Mouse (Mus musculus) hindbrain, embryonic 15.5 days (tissue): ENCODE measurements around the gene Apopt1. TPM values are rescaled to one million over a fixed set of nuclear protein-coding genes. Genes with fewer than 3 reads are reported as not detected.

Source experiments
- ATAC-seq: fragments of 200-750 bp; cut with Nextera tagmentation; 2 replicates; pipeline ENCODE4 v1.8.0; 2017; ENCODE audit warnings: low read depth, moderate number of reproducible peaks, moderate TSS enrichment; ENCODE audit not compliant: low FRiP score
- H3K27ac ChIP-seq: fragments of 300-500 bp; sonication (generic); replicated peaks from 2 replicates; pipeline ENCODE4 v1.5.1; 2015; ENCODE audit warnings: mild to moderate bottlenecking, inconsistent platforms
- H3K27me3 ChIP-seq: fragments of 300-500 bp; sonication (generic); 2 replicates; pipeline ENCODE4 v1.6.1; 2015; ENCODE audit warnings: control low read depth, inconsistent platforms
- H3K36me3 ChIP-seq: fragments of 300-500 bp; sonication (generic); 2 replicates; pipeline ENCODE4 v1.6.1; 2015; ENCODE audit warnings: control low read depth, inconsistent platforms
- H3K4me1 ChIP-seq: fragments of 300-500 bp; sonication (generic); replicated peaks from 2 replicates; pipeline ENCODE4 v1.6.1; 2015; ENCODE audit warnings: control low read depth, inconsistent platforms
- H3K4me2 ChIP-seq: fragments of 300-500 bp; sonication (generic); 2 replicates; pipeline ENCODE4 v1.6.1; 2015; ENCODE audit warnings: moderate library complexity, mild to moderate bottlenecking, inconsistent platforms
- H3K4me3 ChIP-seq: fragments of 300-500 bp; sonication (generic); 2 replicates; pipeline ENCODE4 v1.5.1; 2015; ENCODE audit warnings: mild to moderate bottlenecking, inconsistent platforms
- H3K9ac ChIP-seq: fragments of 300-500 bp; sonication (generic); 2 replicates; pipeline ENCODE4 v1.6.1; 2015; ENCODE audit warnings: inconsistent platforms
- H3K9me3 ChIP-seq: fragments of 300-500 bp; sonication (generic); 2 replicates; pipeline ENCODE4 v1.6.1; 2016; ENCODE audit warnings: control low read depth, inconsistent platforms
- WGBS: fragments of 180-500 bp; shearing (Covaris S2); methylation state at CpG from one replicate; pipeline ENCODE4 v1.1.7; 2015; 5-methylcytosine and 5-hydroxymethylcytosine counted together
- polyA plus RNA-seq: library from polyadenylated mRNA; unstranded; fragments of >200 nt; fragmentation: Nextera tagmentation; extraction: Ambion mirVana; gene quantifications from 2 replicates; pipeline ENCODE4 v1.2.1, GENCODE M21; 2015

Gene Apopt1
- polyA plus RNA-seq, 1 experiment from 2014 or later, result 52.9 TPM

GRCm38 (mm10) chr12:111794102-111794501, 81.0 kb downstream of the Apopt1 start:
- Histone ChIP-seq H3K4me1 (no peaks in the 10 kb centered on the region), H3K27ac (no peak overlapping the region), H3K36me3 (peaks cover 47% of the 10 kb centered on the region), H3K4me2 (no peak overlapping the region), H3K9me3 (no peaks in the 10 kb centered on the region), H3K4me3 (no peak overlapping the region), H3K9ac (no peak overlapping the region), H3K27me3 (no peaks in the 10 kb centered on the region)
- no peak for ATAC-seq
- 78% methylated on average over 22 of the region's 22 CpGs for WGBS

GRCm38 (mm10) chr12:111794526-111795179, 81.6 kb downstream of the Apopt1 start:
- Histone ChIP-seq H3K27me3 (no peaks in the 10 kb centered on the region), H3K36me3 (peaks cover 46% of the 10 kb centered on the region), H3K4me2 (no peak overlapping the region), H3K27ac (no peak overlapping the region), H3K9ac (no peak overlapping the region), H3K4me3 (no peak overlapping the region), H3K4me1 (no peaks in the 10 kb centered on the region), H3K9me3 (no peaks in the 10 kb centered on the region)
- 92% methylated on average over 18 of the region's 18 CpGs for WGBS
- no peak for ATAC-seq

GRCm38 (mm10) chr12:111795180-111795895, 82.3 kb downstream of the Apopt1 start:
- Histone ChIP-seq H3K36me3 (peaks cover 40% of the 10 kb centered on the region), H3K27ac (no peak overlapping the region), H3K9me3 (no peaks in the 10 kb centered on the region), H3K4me1 (no peaks in the 10 kb centered on the region), H3K4me3 (no peak overlapping the region), H3K27me3 (no peaks in the 10 kb centered on the region), H3K4me2 (no peak overlapping the region), H3K9ac (no peak overlapping the region)
- 89% methylated on average over 28 of the region's 28 CpGs for WGBS
- no peak for ATAC-seq

- no peak for ATAC-seq
- Histone ChIP-seq H3K4me1 (no peaks in the 10 kb centered on the region), H3K4me2 (no peak overlapping the region), H3K27ac (no peak overlapping the region), H3K9ac (no peak overlapping the region), H3K36me3 (peaks cover 41% of the 10 kb centered on the region), H3K27me3 (no peaks in the 10 kb centered on the region), H3K9me3 (no peaks in the 10 kb centered on the region), H3K4me3 (no peak overlapping the region)
- 81% methylated on average over 8 of the region's 8 CpGs for WGBS
Observed at GRCm38 (mm10) chr12:111797251-111797650, 84.2 kb downstream of the Apopt1 start.

GRCm38 (mm10) chr12:111798493-111798892, 85.4 kb downstream of the Apopt1 start:
- H3K36me3 ChIP-seq, result peaks cover 35% of the 10 kb centered on the region
- no peak overlapping the region for H3K9ac ChIP-seq
- no peak overlapping the region for H3K4me2 ChIP-seq
- ATAC-seq, result no peak
- 94% methylated on average over 13 of the region's 13 CpGs for WGBS
- H3K27me3 ChIP-seq, result no peaks in the 10 kb centered on the region
- no peaks in the 10 kb centered on the region for H3K9me3 ChIP-seq
- no peaks in the 10 kb centered on the region for H3K4me1 ChIP-seq
- H3K4me3 ChIP-seq, result no peak overlapping the region
- no peak overlapping the region for H3K27ac ChIP-seq

GRCm38 (mm10) chr12:111800459-111801183, 87.6 kb downstream of the Apopt1 start:
- 89% methylated on average over 10 of the region's 10 CpGs for WGBS
- Histone ChIP-seq H3K36me3 (peaks cover 25% of the 10 kb centered on the region), H3K9me3 (no peaks in the 10 kb centered on the region), H3K9ac (no peak overlapping the region), H3K27ac (no peak overlapping the region), H3K4me3 (no peak overlapping the region), H3K27me3 (no peaks in the 10 kb centered on the region), H3K4me2 (no peak overlapping the region), H3K4me1 (no peaks in the 10 kb centered on the region)
- ATAC-seq, result no peak

- no peak overlapping the region for H3K9ac ChIP-seq
- H3K36me3 ChIP-seq, result peaks cover 24% of the 10 kb centered on the region
- no peak for ATAC-seq
- H3K4me1 ChIP-seq, result no peaks in the 10 kb centered on the region
- H3K9me3 ChIP-seq, result no peaks in the 10 kb centered on the region
- H3K4me2 ChIP-seq, result no peak overlapping the region
- no peaks in the 10 kb centered on the region for H3K27me3 ChIP-seq
- H3K4me3 ChIP-seq, result no peak overlapping the region
- no peak overlapping the region for H3K27ac ChIP-seq
- WGBS, result 88% methylated on average over 5 of the region's 5 CpGs
Observed at GRCm38 (mm10) chr12:111803538-111803937, 90.5 kb downstream of the Apopt1 start.

Other genes with a start within 250 kb of the Apopt1 start
- gene Gm266, start 227.4 kb upstream of the Apopt1 start, polyA plus RNA-seq, result 3.1 and 3.4 TPM in 2 replicates
- gene Eif5, start 175.2 kb upstream of the Apopt1 start, polyA plus RNA-seq, result 490 and 510 TPM in 2 replicates
- gene Mark3, start 138.7 kb upstream of the Apopt1 start, polyA plus RNA-seq, result 52.2 and 52.3 TPM in 2 replicates
- gene Ckb, start 40.9 kb upstream of the Apopt1 start, polyA plus RNA-seq, result 1,741 and 1,830 TPM in 2 replicates
- 11.5 and 12.0 TPM in 2 replicates for gene Trmt61a, start 35.2 kb upstream of the Apopt1 start, polyA plus RNA-seq
- 65.1 and 67.8 TPM in 2 replicates for gene Bag5, start within 50 bp of the Apopt1 start, polyA plus RNA-seq
- gene Klc1, start 45.6 kb downstream of the Apopt1 start, polyA plus RNA-seq, result 578 and 629 TPM in 2 replicates
- gene Xrcc3, start 100.6 kb downstream of the Apopt1 start, polyA plus RNA-seq, result 3.7 TPM in 2 replicates
- 43.8 and 46.4 TPM in 2 replicates for gene Zfyve21, start 100.9 kb downstream of the Apopt1 start, polyA plus RNA-seq
- gene Ppp1r13b, start 194.8 kb downstream of the Apopt1 start, polyA plus RNA-seq, result 34.4 and 37.9 TPM in 2 replicates